Mouse (Mus musculus) erythroblast, embryonic 14.5 days (primary cell): Measurements from ENCODE around the gene Tfpi.

Source experiments
- GATA1 ChIP-seq: IDR thresholded peaks from 2 replicates; pipeline ENCODE4 v1.6.1; 2012; ENCODE audit warnings: low read length, inconsistent platforms, mixed read lengths
- TAL1 ChIP-seq: IDR thresholded peaks from 3 replicates; pipeline ENCODE4 v1.6.1; 2012; ENCODE audit warnings: low read length, inconsistent platforms, mixed read lengths

- no peak for TF ChIP-seq GATA1
- TF ChIP-seq TAL1 = no peak
Measured at GRCm38 (mm10) chr2:84467391-84467790, 9.2 kb downstream of the Tfpi start.
